Mouse (Mus musculus): ENCODE results near the gene Cd40. TPM values are rescaled to one million over a fixed set of nuclear protein-coding genes. Genes with fewer than 3 reads are reported as not detected.

Cd40 gene
- 2.1 TPM for polyA plus RNA-seq (2015; fragmentation: Illumina TruSeq; extraction: RNeasy Lipid Tissue Mini Kit (QIAGEN cat#74804); ENCODE audit: low read depth, low replicate concordance)

GRCm38 (mm10) chr2:165054888-165055852 lies at the start of gene Cd40:
Cd40 (plus strand) TSS chr2:165055627.

GRCm38 (mm10) chr2:165034131-165035057 lies 21.0 kb upstream of the Cd40 start, which contains the start of gene Ncoa5:
Ncoa5 (minus strand) TSS chr2:165034867.

GRCm38 (mm10) chr2:165090650-165091049 lies 35.2 kb downstream of the Cd40 start, which contains the start of gene 1700025C18Rik:
1700025C18Rik (minus strand) TSS chr2:165090750.

Other genes with a start within 250 kb of the Cd40 start
- 18.1 TPM for gene Zswim1, start 232.9 kb upstream of the Cd40 start, polyA plus RNA-seq (2015; fragmentation: Illumina TruSeq; extraction: RNeasy Lipid Tissue Mini Kit (QIAGEN cat#74804); ENCODE audit: low read depth, low replicate concordance)
- gene Spata25, start 227.1 kb upstream of the Cd40 start, polyA plus RNA-seq (2015; fragmentation: Illumina TruSeq; extraction: RNeasy Lipid Tissue Mini Kit (QIAGEN cat#74804); ENCODE audit: low read depth, low replicate concordance) = not detected
- gene Ctsa, start 222.8 kb upstream of the Cd40 start, polyA plus RNA-seq (2015; fragmentation: Illumina TruSeq; extraction: RNeasy Lipid Tissue Mini Kit (QIAGEN cat#74804); ENCODE audit: low read depth, low replicate concordance) = 111 TPM
- 2.1 TPM for gene Neurl2, start 222.2 kb upstream of the Cd40 start, polyA plus RNA-seq (2015; fragmentation: Illumina TruSeq; extraction: RNeasy Lipid Tissue Mini Kit (QIAGEN cat#74804); ENCODE audit: low read depth, low replicate concordance)
- 91.8 TPM for gene Pltp, start 197.9 kb upstream of the Cd40 start, polyA plus RNA-seq (2015; fragmentation: Illumina TruSeq; extraction: RNeasy Lipid Tissue Mini Kit (QIAGEN cat#74804); ENCODE audit: low read depth, low replicate concordance)
- 38.3 TPM for gene Pcif1, start 176.3 kb upstream of the Cd40 start, polyA plus RNA-seq (2015; fragmentation: Illumina TruSeq; extraction: RNeasy Lipid Tissue Mini Kit (QIAGEN cat#74804); ENCODE audit: low read depth, low replicate concordance)
- gene Zfp335, start 143.9 kb upstream of the Cd40 start, polyA plus RNA-seq (2015; fragmentation: Illumina TruSeq; extraction: RNeasy Lipid Tissue Mini Kit (QIAGEN cat#74804); ENCODE audit: low read depth, low replicate concordance) = 15.6 TPM
- gene Mmp9, start 114.8 kb upstream of the Cd40 start, polyA plus RNA-seq (2015; fragmentation: Illumina TruSeq; extraction: RNeasy Lipid Tissue Mini Kit (QIAGEN cat#74804); ENCODE audit: low read depth, low replicate concordance) = 1.7 TPM
- 298 TPM for gene Slc12a5, start 94.8 kb upstream of the Cd40 start, polyA plus RNA-seq (2015; fragmentation: Illumina TruSeq; extraction: RNeasy Lipid Tissue Mini Kit (QIAGEN cat#74804); ENCODE audit: low read depth, low replicate concordance)
- 40.9 TPM for gene Ncoa5, start 20.8 kb upstream of the Cd40 start, polyA plus RNA-seq (2015; fragmentation: Illumina TruSeq; extraction: RNeasy Lipid Tissue Mini Kit (QIAGEN cat#74804); ENCODE audit: low read depth, low replicate concordance)
- gene 1700025C18Rik, start 35.1 kb downstream of the Cd40 start, polyA plus RNA-seq (2015; fragmentation: Illumina TruSeq; extraction: RNeasy Lipid Tissue Mini Kit (QIAGEN cat#74804); ENCODE audit: low read depth, low replicate concordance) = not detected
- gene Cdh22, start 179.2 kb downstream of the Cd40 start, polyA plus RNA-seq (2015; fragmentation: Illumina TruSeq; extraction: RNeasy Lipid Tissue Mini Kit (QIAGEN cat#74804); ENCODE audit: low read depth, low replicate concordance) = 19.6 TPM
- gene Slc35c2, start 232.2 kb downstream of the Cd40 start, polyA plus RNA-seq (2015; fragmentation: Illumina TruSeq; extraction: RNeasy Lipid Tissue Mini Kit (QIAGEN cat#74804); ENCODE audit: low read depth, low replicate concordance) = 51.4 TPM

Measured in brain, adult 10 weeks (tissue).